Mouse (Mus musculus) granulocyte monocyte progenitor cell, adult 5-6 weeks (primary cell): Measurements from ENCODE around the gene Lrrc32. TPM values are rescaled to one million over a fixed set of nuclear protein-coding genes. Genes with fewer than 3 reads are reported as not detected.

Experiments used
- ATAC-seq: replicated peaks from 2 replicates; pipeline ENCODE4 v1.8.0; 2016; ENCODE audit warnings: mild to moderate bottlenecking, moderate TSS enrichment, inconsistent platforms; ENCODE audit not compliant: poor library complexity, severe bottlenecking
- total RNA-seq, 2 experiments: library from RNA; stranded (forward) in 1 of 2; stranded (reverse) in 1 of 2; fragments of 200-712, 200-1000 nt in 1 of 2; fragments of >200 nt in 1 of 2; fragmentation: Nextera tagmentation in 1 of 2; gene quantifications; 2 replicates each; pipeline ENCODE4 v1.2.3; 2014 to 2017

Gene Lrrc32
- total RNA-seq, 2 experiments from 2014 or later = not detected

DNA sequence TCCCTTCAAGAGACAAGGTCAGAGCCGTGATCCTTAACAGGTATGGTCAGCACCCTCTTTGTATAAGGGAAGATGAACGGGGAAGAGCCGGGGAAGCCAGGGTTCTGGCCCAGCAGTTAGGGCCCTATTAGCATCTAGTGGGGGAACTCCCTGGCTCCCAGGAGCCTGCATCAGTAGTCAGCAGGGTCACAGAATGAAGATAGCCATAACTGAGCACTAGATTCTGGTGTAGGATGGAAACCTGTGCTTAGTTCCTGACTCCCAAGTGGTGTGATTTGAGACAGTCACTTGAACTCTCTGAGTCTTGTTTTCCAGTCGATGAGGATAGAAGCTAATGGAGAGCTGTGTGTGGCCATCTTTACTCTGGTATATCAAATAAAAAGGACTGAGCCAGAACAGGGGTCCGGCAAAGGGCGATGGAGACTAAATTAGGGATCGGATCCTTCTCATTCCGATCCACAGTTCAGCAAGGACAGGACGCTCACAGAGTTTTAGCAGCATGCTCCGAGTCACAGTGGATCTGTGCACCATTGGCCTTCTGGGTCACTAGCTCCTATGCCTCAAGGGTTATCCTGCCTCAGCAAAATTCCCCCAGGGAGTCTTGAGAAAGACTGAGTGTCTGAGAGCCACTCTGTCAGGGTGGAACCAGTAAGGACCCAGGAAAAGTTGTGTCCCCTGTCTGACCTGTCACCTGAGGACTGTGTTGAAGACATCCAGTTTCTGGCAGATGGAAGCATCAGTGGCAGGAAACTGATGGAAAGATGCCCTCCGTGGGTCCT is 1.7 kb upstream of the Lrrc32 start:
- no peak for ATAC-seq

DNA sequence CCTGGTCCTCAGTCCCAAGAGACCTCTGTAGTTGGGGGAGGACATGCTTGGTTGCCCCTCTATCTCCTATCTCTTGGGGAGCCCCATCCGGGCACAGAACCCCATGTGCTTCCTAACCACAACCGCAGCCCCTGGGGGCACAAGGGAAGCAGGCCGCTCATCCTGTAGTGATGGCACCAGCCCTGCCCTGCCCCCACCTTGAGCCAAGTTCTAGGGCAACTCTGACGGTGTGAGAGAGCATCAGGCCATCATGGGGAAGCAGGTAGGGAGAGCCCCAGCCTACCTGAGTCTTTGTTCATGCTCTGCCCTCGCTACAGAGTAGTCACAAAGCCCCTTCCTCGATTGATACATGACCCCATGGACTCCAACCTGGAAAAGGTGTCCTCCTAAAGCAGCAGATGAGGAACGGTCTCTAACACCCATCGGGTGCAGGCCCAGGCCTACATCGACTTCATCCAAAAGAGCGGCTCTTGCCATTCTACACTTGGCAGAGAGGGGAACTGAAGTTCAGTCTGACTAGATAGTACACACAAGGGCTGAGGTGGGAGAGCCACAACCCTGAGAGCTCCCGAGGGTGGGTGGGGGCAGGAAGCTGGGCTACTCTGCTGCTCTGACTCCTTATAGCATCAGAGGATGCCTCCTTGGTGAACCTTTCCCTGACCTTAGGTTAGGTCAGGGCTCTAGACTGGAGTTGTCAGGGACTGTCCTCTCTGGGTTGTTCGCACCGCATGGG is 519 bp upstream of the Lrrc32 start:
- peak; percentile 11; the same call in 1 of the 2 replicates for ATAC-seq

DNA sequence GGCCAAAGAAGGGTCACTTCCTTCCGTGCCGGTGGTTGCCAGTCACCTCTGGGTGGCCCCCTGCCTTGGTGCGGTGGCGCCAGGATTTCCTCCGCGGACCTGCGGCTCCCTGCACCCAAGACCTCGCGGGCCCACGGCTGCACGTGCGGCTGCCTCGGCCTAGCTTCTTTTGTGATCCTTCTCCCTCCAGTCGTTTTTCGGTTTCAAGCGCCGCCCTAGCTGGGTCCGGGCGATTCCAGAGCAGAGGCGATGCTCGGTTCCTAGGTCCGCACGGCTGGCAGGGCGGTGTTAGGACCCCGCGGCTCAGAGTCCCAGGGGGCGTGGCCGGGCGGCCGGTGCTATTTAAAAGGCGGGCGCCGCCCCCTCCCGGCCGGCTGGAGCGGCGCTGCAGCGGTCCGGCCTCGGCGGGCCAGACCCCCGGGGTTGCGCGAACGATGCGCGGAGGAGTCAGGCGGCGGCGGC is 571 bp downstream of the Lrrc32 start:
- ATAC-seq = peak; percentile 68

DNA sequence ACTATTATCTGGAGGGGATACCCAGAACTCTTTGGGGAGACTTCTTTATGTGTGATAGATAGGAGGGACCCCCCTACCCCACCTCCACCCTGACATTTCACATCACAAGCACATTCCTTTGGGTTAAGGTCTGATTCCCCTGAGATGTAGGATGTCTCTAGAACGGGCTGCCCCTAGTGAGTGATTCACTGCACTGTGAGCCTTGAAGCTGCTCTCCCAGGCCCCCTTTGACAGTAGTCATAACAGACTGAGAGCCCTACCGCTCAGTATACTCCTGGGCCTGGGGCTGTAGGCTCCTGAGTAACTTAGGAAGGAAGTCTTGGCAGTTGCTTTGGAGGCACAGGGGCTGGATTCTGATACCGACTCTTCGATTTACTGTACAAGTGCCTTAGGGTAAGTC is 1.2 kb downstream of the Lrrc32 start:
- ATAC-seq = no peak

DNA sequence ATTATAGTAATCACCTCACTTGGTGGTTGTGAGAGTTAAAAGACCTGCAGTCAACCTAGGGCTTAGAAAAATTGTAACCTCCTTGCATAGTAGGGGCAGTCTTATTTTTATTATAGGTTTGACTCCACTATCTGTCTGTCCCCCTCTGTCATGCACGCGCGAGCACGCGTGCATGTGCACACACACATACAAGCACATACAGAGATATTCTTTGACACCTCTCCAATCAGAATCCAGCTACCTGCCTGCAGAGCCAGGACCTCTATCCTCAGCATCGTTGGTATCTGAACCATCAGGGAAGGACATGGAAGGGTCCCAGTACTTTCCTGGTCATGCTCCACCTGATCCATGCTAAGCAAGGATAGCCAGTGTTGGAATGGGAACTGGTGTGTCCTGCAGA is 1.8 kb downstream of the Lrrc32 start:
- no peak for ATAC-seq

DNA sequence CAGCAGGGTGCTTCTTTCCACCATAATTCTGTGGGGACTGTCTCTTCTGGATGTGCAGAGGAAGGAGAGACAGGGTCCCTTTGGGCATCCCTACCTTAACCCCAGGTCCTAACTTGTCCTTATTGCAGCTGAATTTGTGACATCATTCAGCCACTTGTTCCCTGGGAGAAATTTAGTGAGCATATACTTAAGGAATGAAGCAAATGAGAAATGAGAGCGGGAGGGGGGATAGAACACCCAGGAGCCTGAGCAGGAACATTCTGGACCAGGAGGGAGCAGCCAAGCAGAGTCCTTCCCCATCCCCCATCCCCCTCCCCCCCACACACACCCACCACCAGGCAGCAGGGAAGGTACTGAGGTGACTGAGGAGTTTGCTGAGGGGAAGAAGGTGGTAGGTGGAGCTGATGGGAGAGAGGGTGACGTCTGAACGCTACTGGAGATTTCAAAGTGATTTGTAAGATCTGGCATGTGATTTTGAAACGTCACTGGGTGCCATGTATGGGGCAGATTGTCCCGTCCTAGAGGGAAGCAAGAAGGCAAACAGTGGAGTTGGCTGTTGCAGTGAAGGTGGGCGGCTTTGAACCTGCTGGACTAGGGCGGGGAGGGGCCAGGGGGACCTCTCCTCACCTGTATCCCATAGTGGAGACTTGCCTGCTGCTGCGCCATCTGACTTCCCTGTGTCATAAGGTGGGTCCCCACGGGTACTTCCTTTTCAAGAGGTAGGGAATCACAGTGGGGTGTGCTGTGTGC is 2.5 kb downstream of the Lrrc32 start:
- ATAC-seq = no peak

DNA sequence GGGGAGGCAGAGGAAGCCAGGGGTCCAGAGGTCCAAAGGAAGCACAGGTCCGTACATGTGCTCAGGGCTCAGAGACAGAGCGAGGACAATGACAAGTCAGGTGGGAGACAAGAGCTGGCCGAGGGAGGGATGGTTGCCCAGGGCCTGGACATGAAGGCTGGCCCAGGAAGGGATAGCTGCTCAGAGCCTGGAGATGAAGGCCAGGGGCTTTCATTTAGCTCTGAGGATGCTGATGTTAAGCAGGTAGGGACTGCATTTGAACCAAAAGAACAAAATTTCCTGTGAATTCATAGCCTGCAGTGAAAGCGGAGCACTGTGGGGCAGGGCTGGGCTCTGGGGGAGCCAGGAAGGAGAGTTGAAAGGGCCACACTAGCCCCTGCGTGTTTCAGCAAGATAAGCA is 3.2 kb downstream of the Lrrc32 start:
- ATAC-seq = no peak

DNA sequence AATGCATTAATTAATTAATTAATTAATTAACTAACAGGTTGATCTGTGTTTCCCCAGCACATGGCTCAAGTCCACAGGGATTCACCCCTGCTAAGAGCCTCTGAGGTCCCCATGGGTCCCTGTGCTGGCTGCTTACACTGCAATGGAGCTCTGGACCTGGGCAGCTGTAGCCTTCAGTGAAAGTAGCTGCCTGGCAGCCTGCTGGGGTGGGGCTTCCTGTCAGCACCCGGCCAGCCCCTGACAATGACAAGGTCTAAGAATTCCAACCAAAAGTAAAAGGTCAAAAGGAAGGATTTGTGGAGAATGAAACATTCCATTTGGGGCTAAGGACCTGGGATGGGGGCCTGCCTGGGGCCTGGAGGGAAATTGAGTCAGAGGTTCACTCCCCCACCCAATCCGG is 4.2 kb downstream of the Lrrc32 start:
- ATAC-seq = no peak

DNA sequence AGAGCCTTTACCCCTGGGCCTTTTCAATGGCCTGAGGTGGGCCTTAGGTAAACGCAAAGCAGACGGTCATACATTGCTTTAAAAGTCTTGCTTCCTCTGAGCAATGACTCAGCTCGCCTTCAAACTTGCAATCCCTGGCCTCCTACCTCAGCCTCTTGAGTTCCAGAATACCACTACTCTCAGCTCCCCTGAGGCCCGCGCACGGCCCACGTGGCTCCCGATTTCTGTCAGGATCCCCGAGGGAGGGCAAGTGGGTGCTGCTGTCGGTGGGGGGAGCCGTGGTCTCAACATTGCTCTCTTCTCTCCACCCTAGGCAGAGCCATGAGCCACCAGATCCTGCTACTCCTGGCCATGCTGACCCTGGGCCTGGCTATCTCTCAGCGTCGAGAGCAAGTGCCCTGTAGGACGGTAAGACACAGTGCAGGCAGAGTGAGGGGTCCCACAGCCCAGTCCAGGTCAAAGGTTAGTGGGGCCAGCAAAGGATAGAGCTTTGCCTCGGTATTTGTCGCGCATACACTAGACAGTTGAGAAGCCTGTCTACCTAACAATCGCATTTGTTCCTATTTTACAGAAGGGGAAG is 4.9 kb downstream of the Lrrc32 start:
- peak; percentile 26 for ATAC-seq

DNA sequence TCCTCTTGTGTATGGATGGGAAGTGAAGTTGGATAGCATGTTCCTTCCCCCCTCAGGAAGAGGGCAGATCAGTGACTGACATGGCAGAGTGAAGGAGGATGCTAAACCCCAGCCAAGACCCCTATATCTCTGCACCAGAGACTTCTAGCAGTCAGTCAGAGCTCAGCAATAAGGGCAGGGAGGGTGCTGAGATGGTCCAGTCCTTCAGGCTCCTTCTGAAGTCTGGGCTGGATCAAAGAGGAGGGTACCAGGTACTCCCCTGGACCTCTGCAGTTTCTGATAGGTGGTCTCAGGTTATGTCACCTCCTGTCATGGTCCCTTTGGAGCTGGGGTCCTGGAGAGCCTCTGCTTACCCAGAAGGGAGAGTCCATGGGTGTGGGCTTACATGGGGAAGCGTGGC is 6.5 kb downstream of the Lrrc32 start:
- no peak for ATAC-seq

DNA sequence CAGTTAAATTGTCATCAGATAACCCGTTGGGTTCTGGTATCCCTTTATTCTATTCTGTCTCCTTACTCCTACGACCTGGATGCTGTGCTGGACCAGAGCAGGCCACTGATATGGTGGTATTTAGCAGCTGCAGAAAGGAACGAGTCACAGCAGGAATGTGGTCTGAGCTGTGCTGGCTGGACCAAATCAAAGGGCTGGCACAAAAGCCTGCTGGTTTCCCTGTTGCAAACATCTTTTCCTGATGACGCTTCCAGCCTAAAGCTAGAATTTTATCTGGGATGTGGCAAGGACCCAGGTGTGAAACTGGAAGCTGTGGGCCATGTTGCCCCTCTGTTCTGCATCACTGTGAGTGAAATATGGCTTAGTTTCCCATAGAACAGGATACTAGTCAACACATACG is 8.4 kb downstream of the Lrrc32 start:
- ATAC-seq = no peak

DNA sequence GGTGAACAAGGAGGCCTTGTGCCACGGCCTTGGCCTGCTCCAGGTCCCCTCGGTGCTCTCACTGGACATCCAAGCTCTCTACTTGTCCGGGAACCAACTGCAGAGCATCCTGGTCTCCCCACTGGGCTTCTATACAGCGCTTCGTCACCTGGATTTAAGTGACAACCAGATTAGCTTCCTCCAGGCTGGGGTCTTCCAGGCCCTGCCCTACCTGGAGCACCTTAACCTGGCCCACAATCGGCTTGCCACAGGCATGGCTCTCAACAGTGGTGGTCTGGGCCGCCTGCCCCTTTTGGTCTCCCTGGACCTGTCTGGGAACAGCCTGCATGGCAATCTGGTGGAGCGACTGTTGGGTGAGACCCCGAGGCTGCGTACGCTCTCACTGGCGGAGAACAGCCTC is 9.0 kb downstream of the Lrrc32 start:
- ATAC-seq = no peak

DNA sequence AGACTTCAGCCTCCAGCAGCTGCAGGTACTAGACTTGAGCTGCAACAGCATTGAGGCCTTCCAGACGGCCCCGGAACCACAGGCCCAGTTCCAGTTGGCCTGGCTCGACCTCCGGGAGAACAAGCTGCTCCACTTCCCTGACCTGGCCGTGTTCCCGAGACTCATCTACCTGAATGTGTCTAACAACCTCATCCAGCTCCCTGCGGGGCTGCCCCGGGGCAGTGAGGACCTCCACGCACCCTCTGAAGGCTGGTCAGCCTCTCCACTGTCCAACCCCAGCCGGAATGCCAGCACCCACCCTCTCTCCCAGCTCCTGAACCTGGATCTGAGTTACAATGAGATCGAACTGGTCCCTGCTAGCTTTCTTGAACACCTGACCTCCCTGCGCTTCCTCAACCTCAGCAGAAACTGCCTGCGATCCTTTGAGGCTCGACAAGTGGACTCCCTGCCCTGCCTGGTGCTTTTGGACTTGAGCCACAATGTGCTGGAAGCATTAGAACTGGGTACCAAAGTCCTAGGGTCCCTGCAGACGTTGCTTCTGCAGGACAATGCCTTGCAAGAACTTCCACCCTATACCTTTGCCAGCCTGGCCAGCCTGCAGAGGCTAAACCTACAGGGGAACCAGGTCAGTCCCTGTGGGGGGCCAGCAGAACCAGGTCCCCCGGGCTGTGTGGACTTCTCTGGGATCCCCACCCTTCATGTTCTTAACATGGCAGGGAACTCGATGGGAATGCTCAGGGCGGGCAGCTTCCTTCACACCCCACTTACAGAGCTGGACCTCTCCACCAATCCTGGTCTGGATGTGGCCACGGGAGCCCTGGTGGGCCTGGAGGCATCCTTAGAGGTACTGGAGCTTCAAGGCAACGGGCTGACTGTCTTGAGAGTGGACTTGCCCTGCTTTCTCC is 9.8 kb downstream of the Lrrc32 start:
- ATAC-seq = no peak

DNA sequence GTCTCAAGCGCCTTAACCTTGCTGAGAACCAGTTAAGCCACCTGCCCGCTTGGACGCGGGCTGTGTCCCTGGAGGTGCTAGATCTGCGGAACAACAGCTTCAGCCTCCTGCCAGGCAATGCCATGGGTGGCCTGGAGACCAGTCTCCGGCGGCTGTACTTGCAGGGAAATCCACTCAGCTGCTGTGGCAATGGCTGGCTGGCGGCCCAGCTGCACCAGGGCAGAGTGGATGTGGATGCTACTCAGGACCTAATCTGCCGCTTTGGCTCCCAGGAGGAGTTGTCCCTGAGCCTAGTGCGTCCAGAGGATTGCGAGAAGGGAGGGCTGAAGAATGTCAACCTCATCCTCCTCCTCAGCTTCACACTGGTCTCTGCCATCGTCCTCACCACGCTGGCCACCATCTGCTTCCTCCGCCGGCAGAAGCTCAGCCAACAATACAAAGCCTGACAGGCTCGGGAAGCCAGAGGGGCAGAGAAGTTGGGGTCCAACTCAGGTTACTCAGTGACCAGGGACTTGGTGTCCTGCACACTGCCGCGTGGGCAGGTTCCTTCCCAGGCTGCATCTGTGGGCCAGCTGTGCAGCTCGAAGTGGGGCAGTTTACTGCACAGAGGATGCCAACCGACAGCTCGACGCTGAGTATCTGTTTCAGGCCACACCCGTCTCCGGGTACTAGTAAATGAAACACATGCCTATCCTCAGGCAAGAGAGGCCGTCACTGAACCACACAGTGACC is 10.6 kb downstream of the Lrrc32 start:
- no peak for ATAC-seq

DNA sequence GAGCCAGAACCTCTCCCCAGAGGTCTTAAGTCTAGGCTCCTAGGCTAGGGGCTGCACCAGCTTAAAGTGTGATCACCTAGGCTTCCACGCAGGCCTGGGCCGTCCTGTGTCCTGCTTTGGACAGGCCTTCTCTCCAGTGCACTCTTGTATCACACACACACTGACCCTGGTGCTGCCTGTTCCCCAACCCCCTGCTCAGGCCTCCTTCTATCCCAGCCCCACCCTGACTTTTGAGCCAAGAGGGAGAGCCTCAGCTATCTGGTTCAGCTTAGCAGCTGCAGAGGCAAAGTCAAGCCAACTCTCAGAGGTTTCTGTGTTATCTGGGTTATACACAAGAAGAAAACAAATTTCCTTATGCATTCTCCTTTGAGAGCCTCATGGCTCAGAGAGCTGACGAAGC is 11.4 kb downstream of the Lrrc32 start:
- no peak for ATAC-seq

DNA sequence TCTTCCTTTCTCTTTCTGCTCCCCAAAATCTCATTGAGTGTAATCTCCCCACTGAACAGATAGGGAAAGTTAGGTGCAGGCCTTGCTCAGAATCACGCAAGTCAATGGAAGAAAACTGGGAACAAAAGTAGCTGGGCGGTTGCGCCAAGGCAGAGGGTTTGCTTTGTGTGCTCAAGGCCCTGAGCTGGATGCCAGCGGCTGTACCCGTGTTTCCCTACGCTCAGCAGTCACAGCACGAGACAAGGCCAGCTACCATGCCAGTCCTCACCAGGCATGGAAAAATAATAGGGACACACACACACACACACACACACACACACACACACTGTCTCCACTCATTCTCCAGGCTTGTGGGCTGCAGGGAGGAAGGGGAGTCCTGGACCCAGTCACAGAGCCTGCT is 12.0 kb downstream of the Lrrc32 start:
- no peak for ATAC-seq

DNA sequence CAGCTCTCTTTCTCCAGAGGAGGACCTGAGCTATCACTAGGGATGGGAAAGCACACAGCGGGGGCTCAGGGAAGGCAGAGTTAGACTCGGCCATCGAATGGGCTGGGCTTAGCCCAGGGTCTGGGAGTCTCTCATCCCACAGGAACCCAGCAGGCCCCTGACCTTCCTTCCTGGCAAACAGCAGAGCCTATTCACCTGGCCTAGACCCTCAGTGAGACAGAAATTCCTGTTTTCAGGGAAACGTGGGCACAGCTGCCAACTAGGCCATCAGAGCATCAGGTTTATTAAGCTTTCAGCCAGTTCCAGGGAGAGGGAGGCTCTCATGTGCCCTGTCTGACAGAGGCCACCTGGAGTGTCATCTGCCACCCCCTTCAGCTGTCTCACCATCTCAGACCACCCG is 13.8 kb downstream of the Lrrc32 start:
- no peak for ATAC-seq

DNA sequence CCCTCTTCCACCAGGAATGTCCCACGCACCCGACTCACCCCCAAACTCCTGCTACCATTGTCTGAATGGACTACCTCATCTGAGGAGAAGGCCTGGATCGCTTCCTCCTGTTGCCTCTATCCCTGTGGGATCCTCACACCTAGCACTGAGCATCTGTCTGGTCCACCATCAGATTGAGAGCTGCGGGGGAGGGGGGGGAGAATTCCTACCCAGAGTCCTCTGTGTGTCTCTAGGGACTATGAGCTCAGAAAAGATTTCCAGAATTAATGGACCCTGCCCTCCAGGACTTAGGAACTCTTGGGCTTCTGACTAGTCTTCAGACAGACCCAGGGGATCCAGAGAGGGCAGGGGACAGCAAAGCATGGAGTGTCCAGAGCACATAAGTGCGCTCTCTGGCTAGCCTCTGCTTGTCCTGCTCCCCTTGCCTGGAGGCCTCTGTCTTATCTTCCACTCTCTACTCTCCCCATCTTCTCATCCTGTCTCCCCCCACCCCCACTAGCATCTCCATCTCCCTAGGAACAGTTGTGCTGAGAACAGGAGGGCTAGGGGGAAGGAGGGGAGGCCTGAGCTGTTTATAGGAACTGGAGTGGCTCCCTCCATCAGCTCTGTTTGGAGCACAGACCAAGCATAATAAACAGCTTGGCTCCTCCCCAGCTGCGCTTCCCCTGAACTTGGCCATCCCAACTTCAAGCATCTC is 15.0 kb downstream of the Lrrc32 start:
- no peak for ATAC-seq
